In genomic region chr12:58619508-58620310, GRCm38 (mm10) we compare ENCODE assay signal across 29 mouse cellular contexts.
DNase-seq lines count a peak whose midpoint lies in the region; ATAC-seq and TF ChIP-seq lines count a peak whose summit lies in the region.
"Had no signal": no experiment of that assay in that cellular context is flagged by ENCODE, and none has a peak within 500 bp of the region (broad histone marks: within the 10 kb centered on the region; RNA-seq: fewer than 3 reads in every experiment).

No protein-coding gene starts in this region.

- no peak overlapping the region for H3K9ac ChIP-seq in forebrain, embryonic 15.5 days (replicated peaks)
- no peak overlapping the region for H3K9ac ChIP-seq in forebrain, embryonic 12.5 days
- H3K9ac ChIP-seq in forebrain, embryonic 16.5 days (replicated peaks; ENCODE audit: low read depth, low read length): no peak overlapping the region
- H3K9ac ChIP-seq: embryonic facial prominence, embryonic 12.5 days; embryonic facial prominence, embryonic 15.5 days; heart, embryonic 13.5 days; hindbrain, embryonic 14.5 days had no signal

- 58% methylated on average over 7 of the region's 7 CpGs for WGBS in forebrain, embryonic 15.5 days
- 88% methylated on average over 7 of the region's 7 CpGs for WGBS in forebrain, embryonic 12.5 days
- 57% methylated on average over 7 of the region's 7 CpGs for WGBS in forebrain, embryonic 16.5 days

- H3K9me3 ChIP-seq in forebrain, embryonic 15.5 days: no peaks in the 10 kb centered on the region
- H3K9me3 ChIP-seq in forebrain, embryonic 12.5 days: no peaks in the 10 kb centered on the region
- H3K9me3 ChIP-seq in forebrain, embryonic 16.5 days (ENCODE audit: control insufficient read depth, low read length): no peaks in the 10 kb centered on the region
- H3K9me3 ChIP-seq: embryonic facial prominence, embryonic 12.5 days; embryonic facial prominence, embryonic 15.5 days; heart, embryonic 10.5 days; heart, embryonic 13.5 days had no signal

- TF ChIP-seq CTCF in brain, embryonic 14.5 days (IDR thresholded peaks at IDR 0.05; ENCODE audit: borderline replicate concordance, extremely low read depth, insufficient read depth, insufficient read length): no peak

- H3K27me3 ChIP-seq in forebrain, embryonic 15.5 days: no peaks in the 10 kb centered on the region
- no peaks in the 10 kb centered on the region for H3K27me3 ChIP-seq in forebrain, embryonic 12.5 days
- no peaks in the 10 kb centered on the region for H3K27me3 ChIP-seq in forebrain, embryonic 16.5 days (replicated peaks; ENCODE audit: control insufficient read depth, insufficient read depth, low read length)
- H3K27me3 ChIP-seq: embryonic facial prominence, embryonic 12.5 days; embryonic facial prominence, embryonic 15.5 days; heart, embryonic 13.5 days had no signal

- H3K4me2 ChIP-seq in forebrain, embryonic 15.5 days (replicated peaks): no peak overlapping the region
- no peak overlapping the region for H3K4me2 ChIP-seq in forebrain, embryonic 12.5 days
- no peak overlapping the region for H3K4me2 ChIP-seq in forebrain, embryonic 16.5 days (ENCODE audit: low read length)
- H3K4me2 ChIP-seq: embryonic facial prominence, embryonic 12.5 days; embryonic facial prominence, embryonic 15.5 days; heart, embryonic 13.5 days; hindbrain, embryonic 14.5 days had no signal

- H3K4me1 ChIP-seq in forebrain, embryonic 15.5 days: peaks cover 5% of the 10 kb centered on the region; the same call in 1 of the 2 replicates
- no peaks in the 10 kb centered on the region for H3K4me1 ChIP-seq in forebrain, embryonic 12.5 days
- 0 out of 2 replicates have a peak, but pooled peaks cover 2% of the 10 kb centered on the region for H3K4me1 ChIP-seq in forebrain, embryonic 16.5 days (replicated peaks; ENCODE audit: control insufficient read depth, insufficient read depth, low read length)
- H3K4me1 ChIP-seq: embryonic facial prominence, embryonic 12.5 days; embryonic facial prominence, embryonic 15.5 days; heart, embryonic 10.5 days; heart, embryonic 13.5 days had no signal

- H3K4me3 ChIP-seq in forebrain, embryonic 15.5 days: no peak overlapping the region
- no peak overlapping the region for H3K4me3 ChIP-seq in forebrain, embryonic 12.5 days (replicated peaks)
- no peak overlapping the region for H3K4me3 ChIP-seq in forebrain, embryonic 16.5 days (replicated peaks; ENCODE audit: low read length)
- H3K4me3 ChIP-seq: embryonic facial prominence, embryonic 12.5 days; embryonic facial prominence, embryonic 15.5 days; erythroblast, embryonic 14.5 days; heart, adult 2 months; heart, embryonic 10.5 days; heart, embryonic 13.5 days had no signal

- ATAC-seq in forebrain, embryonic 15.5 days (replicated peaks): peak; percentile 80
- no peak for ATAC-seq in forebrain, embryonic 12.5 days (ENCODE audit: low FRiP score)
- ATAC-seq in forebrain, embryonic 16.5 days: peak; percentile 91
- ATAC-seq: CD4-positive, CD25-positive, alpha-beta regulatory T cell, adult 4 months; hindbrain, postnatal 0 days; inflammation-experienced regulatory T-cells, adult 6 months; intestine, embryonic 16.5 days had no signal

- no peaks in the 10 kb centered on the region for H3K36me3 ChIP-seq in forebrain, embryonic 15.5 days
- H3K36me3 ChIP-seq in forebrain, embryonic 12.5 days (replicated peaks): no peaks in the 10 kb centered on the region
- no peaks in the 10 kb centered on the region for H3K36me3 ChIP-seq in forebrain, embryonic 16.5 days (ENCODE audit: control insufficient read depth, insufficient read depth)
- H3K36me3 ChIP-seq: embryonic facial prominence, embryonic 12.5 days; embryonic facial prominence, embryonic 15.5 days; heart, embryonic 10.5 days; heart, embryonic 13.5 days had no signal

- no peak overlapping the region for H3K27ac ChIP-seq in forebrain, embryonic 15.5 days (replicated peaks)
- H3K27ac ChIP-seq in forebrain, embryonic 12.5 days: no peak overlapping the region
- H3K27ac ChIP-seq in forebrain, embryonic 16.5 days (ENCODE audit: low read length): no peak overlapping the region
- H3K27ac ChIP-seq: embryonic facial prominence, embryonic 12.5 days; embryonic facial prominence, embryonic 15.5 days; heart, adult 2 months; heart, embryonic 10.5 days; heart, embryonic 13.5 days; hindbrain, embryonic 14.5 days; hindbrain, postnatal 0 days had no signal

- TF ChIP-seq POLR2A in brain, embryonic 14.5 days (IDR thresholded peaks at IDR 0.05; ENCODE audit: borderline replicate concordance, extremely low read depth, insufficient read depth, insufficient read length, poor library complexity, severe bottlenecking): no peak

- peak; percentile 19 for DNase-seq in brain, adult 2 months (ENCODE audit: low read depth, low spot score)
- peak; percentile 67 for DNase-seq in brain, embryonic 14.5 days (ENCODE audit: low read depth)
- DNase-seq in right cerebral cortex, postnatal 4 days: no peak
- no peak for DNase-seq in right cerebral cortex, adult 18-20 months
- DNase-seq in urinary bladder, postnatal 10 days (ENCODE audit: low spot score): no peak
- DNase-seq: adrenal gland, adult 2 months; adrenal gland, postnatal 14 days; cerebellum, adult 11 months; cerebellum, adult 2 months; cerebellum, adult 9-11 months; cerebellum, postnatal 25 days; gastrocnemius, postnatal 10 days; gastrocnemius, postnatal 36 days; heart, adult 2 months; heart, postnatal 14 days; heart, postnatal 4 days had no signal

Comparison
In these comparisons a context has a peak if more than half of its experiments do, and no peak if none do; other contexts are left out.
1. DNase-seq: peak in brain, adult 2 months (single experiment) and brain, embryonic 14.5 days (single experiment); none in right cerebral cortex, postnatal 4 days (single experiment), right cerebral cortex, adult 18-20 months (single experiment) and urinary bladder, postnatal 10 days (single experiment).